Mouse (Mus musculus): ENCODE results near the gene Jade1. TPM values are rescaled to one million over a fixed set of nuclear protein-coding genes. Genes with fewer than 3 reads are reported as not detected.

The Jade1 gene
- polyA plus RNA-seq, 1 experiment: 17.1 TPM

- DNase-seq (ENCODE audit: low spot score): no peak
These were observed 3.9 kb upstream of the Jade1 start for GRCm38 (mm10) chr3:41551671-41552070.

GRCm38 (mm10) chr3:41552777-41553548, 2.6 kb upstream of the Jade1 start:
- no peak for DNase-seq (ENCODE audit: low spot score)

GRCm38 (mm10) chr3:41553681-41554080, 1.9 kb upstream of the Jade1 start:
- no peak for DNase-seq (ENCODE audit: low spot score)

DNA sequence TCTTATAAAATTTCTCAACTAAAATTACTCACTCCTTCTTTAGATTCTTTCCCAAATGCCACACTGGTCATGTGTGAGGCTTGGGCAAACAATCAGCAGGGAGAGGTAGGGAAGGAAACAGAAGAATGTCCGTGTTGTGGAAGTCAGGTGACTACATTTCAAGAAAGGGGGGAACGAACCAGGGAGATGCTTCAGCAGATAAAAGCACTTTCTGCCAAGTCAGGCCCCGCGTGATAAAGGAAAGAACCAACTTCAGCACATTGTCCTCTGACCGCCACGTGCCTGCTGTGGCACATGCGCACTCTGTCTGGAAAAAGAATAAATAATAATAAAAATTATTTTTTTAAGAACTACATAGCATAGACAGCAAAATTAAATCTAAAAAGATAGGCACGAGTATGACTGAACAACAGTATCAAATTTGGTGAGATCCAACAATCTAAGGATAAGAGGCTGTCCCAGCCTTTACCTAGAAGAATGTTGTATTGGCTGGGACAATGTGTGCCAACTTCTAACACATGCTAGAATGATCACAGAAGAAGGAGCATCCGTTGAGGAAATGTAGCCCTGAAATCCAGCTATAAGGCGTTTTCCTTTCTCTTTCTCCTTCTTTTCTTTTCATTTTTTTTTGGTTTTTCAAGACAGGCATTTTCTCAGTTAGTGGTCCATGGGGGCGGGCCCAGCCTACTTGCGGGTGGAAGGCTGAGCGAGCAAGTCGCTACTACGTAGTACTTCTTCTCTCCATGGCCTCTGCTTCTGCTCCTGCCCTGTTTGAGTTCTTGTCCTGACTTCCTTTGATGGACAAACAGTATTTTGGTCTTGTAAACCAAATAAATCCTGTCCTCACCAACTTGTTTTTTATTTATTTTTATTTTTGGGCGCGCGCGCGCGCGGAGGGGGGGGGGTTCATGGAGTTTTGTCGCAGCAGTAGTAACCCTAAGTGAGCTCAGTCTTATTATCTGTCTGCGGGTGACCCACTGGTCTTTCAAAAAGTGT, 753 bp upstream of the Jade1 start:
- no peak for DNase-seq (ENCODE audit: low spot score)

GRCm38 (mm10) chr3:41556451-41557266, 1.1 kb downstream of the Jade1 start:
- DNase-seq (ENCODE audit: low spot score): no peak

GRCm38 (mm10) chr3:41557267-41557995, 1.9 kb downstream of the Jade1 start:
- no peak for DNase-seq (ENCODE audit: low spot score)

DNA sequence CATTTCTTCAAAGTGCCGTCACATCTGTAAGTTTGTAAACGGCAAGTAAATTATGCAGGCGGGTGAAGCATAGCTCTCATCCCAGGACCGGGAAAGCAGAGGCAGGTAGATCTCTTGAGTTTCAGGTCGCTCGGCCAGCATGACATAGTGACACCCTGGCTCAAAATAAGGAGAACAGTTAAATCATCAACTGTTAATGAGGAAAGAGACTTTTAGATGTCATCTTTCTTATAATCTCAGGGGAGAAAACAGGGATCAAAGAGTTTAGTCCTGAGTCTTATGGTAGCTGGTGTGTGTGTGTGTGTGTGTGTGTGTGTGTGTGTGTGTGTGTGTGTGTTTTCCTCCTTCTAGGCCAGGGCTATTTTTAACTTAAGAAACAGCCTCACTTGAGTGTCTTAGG, 5.0 kb downstream of the Jade1 start:
- no peak for DNase-seq (ENCODE audit: low spot score)

DNA sequence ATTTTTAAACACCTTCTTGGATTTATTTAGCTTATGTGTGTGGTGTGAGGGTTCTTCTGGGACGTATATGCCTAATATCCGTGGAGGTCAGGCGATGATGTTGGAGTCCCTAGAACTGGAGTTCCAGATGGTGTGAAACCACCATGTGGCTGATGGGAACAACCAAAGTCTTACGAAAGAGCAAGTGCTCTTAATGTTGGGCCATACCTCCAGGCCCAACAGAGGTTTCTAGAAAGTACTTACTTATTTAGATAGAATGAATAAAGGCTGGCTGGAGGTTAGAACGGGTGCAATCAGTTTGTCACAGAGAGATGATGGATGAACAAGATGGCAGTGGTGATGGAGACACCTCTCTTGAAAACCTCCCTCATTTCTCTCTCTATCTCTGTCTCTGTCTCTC, 6.3 kb downstream of the Jade1 start:
- no peak for DNase-seq (ENCODE audit: low spot score)

- DNase-seq (ENCODE audit: low spot score): peak; percentile 78
These were observed 7.8 kb downstream of the Jade1 start for GRCm38 (mm10) chr3:41563211-41563931.

DNA sequence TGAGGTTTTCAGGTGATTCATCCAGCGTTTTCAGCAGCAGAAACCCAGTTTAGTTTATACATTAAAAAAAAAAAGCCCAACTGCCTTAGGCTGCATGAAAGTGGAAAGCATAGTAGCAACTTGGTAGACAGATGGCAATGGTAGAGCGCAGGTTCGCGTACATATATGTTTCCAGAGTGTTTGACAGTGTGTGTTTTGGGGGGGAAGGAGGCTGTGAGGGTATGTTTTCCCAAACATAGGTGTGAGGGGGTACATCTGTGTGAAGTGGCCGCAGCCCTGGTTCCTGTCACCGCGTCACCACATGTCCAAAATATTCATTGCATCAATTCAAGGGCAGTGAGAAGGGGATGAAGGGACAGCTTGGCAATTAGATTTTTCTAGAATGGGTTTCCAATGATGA, 8.5 kb downstream of the Jade1 start:
- no peak for DNase-seq (ENCODE audit: low spot score)

GRCm38 (mm10) chr3:41564471-41565213, 9.1 kb downstream of the Jade1 start:
- peak; percentile 82 for DNase-seq (ENCODE audit: low spot score)

GRCm38 (mm10) chr3:41565410-41565823, 9.9 kb downstream of the Jade1 start:
- peak; percentile 78 for DNase-seq (ENCODE audit: low spot score)

GRCm38 (mm10) chr3:41565955-41566354, 10.4 kb downstream of the Jade1 start:
- DNase-seq (ENCODE audit: low spot score): peak; percentile 75

- DNase-seq (ENCODE audit: low spot score): no peak
These were observed 14.4 kb downstream of the Jade1 start for GRCm38 (mm10) chr3:41569943-41570342.

DNA sequence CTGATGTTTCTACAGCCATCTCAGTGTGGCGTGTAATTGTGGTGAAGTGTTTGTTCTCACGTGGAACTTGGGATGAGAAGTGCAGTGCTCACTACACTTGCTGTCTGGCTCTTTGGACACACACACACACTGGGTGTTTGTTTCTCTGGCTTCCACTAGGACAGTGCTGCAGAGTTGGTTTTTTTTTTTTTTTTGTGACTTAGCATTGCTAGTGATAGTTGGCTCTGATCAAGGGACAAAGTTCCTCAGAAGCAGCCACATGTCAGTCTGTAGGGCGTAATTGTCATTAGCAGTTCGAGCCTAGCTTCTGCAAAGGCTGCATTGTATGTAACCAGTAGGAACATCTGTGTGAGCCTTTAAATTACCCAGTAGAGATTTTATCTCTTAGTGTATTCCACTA, 16.6 kb downstream of the Jade1 start:
- DNase-seq (ENCODE audit: low spot score): no peak

- DNase-seq (ENCODE audit: low spot score): no peak
These were observed 17.4 kb downstream of the Jade1 start for GRCm38 (mm10) chr3:41572968-41573367.

- no peak for DNase-seq (ENCODE audit: low spot score)
These were observed 18.7 kb downstream of the Jade1 start for GRCm38 (mm10) chr3:41574208-41574607.

DNA sequence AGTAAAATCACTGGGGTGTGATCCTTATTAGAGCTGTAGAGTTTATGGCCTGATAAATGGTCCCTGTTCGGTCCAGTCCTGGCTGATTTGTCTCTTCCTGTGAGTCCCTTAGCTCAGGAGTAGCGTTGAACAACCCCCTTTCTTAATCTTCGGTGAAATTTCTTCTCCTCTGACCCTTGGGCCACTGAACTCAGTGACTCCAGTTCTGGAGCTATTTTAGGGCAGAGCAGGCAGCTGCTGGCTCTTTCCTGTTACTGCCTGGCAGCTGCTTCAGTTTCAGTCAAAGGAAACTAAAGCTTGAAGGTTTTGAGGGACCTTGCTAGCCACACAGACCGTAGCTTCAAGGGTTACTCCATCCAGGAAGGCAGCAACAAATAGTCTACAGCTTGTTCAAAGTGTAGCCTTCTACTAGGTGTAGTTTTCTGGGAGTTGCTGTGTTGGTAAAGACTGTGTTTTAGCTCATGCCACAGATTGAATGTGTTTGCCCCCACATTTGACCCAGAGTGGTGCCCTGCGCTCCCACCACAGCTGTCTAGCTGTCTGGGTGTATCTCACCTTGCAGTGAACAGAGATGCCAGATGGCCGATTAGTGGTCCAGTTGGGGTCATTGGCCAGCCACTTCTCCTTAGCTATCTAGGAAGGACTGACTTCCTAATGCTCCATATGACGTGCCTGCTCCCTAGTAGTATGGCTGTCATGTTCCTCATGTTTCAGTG, 19.3 kb downstream of the Jade1 start:
- DNase-seq (ENCODE audit: low spot score): no peak

GRCm38 (mm10) chr3:41575971-41576370, 20.4 kb downstream of the Jade1 start:
- DNase-seq (ENCODE audit: low spot score): no peak
